Mouse (Mus musculus) spleen, adult 2 months (tissue): ENCODE measurements around the gene Clic3. TPM values are rescaled to one million over a fixed set of nuclear protein-coding genes. Genes with fewer than 3 reads are reported as not detected.

Experiments
- DNase-seq, 2 experiments: peaks; one replicate each; pipeline versions ENCODE4 v3.0.0 to v3.0.0-alpha.2; 2012 to 2021; ENCODE audit warnings: low spot score in 2 of 2, low read depth in 1 of 2
- H3K27ac ChIP-seq: fragments of 200-500 bp; 2 replicates; pipeline ENCODE4 v1.5.1; 2012; ENCODE audit warnings: low read length, inconsistent platforms; ENCODE audit not compliant: insufficient read depth
- H3K27me3 ChIP-seq: fragments of 200-500 bp; 2 replicates; pipeline ENCODE4 v1.6.1; 2012; ENCODE audit warnings: mild to moderate bottlenecking, moderate library complexity, low read length, inconsistent platforms; ENCODE audit not compliant: control insufficient read depth, insufficient read depth
- H3K36me3 ChIP-seq: fragments of 200-500 bp; 2 replicates; pipeline ENCODE4 v1.6.1; 2012; ENCODE audit warnings: mild to moderate bottlenecking, low read length, inconsistent platforms; ENCODE audit not compliant: control insufficient read depth, insufficient read depth
- H3K4me1 ChIP-seq: fragments of 200-500 bp; 2 replicates; pipeline ENCODE4 v1.6.1; 2011; ENCODE audit warnings: inconsistent platforms; ENCODE audit not compliant: control insufficient read depth, insufficient read depth, insufficient read length
- H3K4me3 ChIP-seq: fragments of 200-500 bp; 2 replicates; pipeline ENCODE4 v1.5.1; 2011; ENCODE audit warnings: mild to moderate bottlenecking, inconsistent platforms; ENCODE audit not compliant: insufficient read depth, insufficient read length; ENCODE audit errors: extremely low read depth
- CTCF ChIP-seq: fragments of 200-500 bp; IDR thresholded peaks from 2 replicates; pipeline ENCODE4 v1.5.1; 2011; ENCODE audit warnings: mild to moderate bottlenecking, inconsistent platforms; ENCODE audit not compliant: insufficient read depth, insufficient read length, insufficient replicate concordance; ENCODE audit errors: extremely low read depth
- POLR2A ChIP-seq: fragments of 200-500 bp; IDR thresholded peaks from 2 replicates; pipeline ENCODE4 v1.6.1; 2011; ENCODE audit warnings: low read depth, low read length, inconsistent platforms
- WGBS: fragments of 180-500 bp; shearing (Covaris S2); methylation state at CpG from one replicate; pipeline ENCODE4 v1.1.7; 2018; 5-methylcytosine and 5-hydroxymethylcytosine counted together
- polyA plus RNA-seq: library from polyadenylated mRNA; depleted of rRNA; stranded (reverse); fragments of >200 nt; gene quantifications from 2 replicates; pipeline ENCODE4 v1.2.3, GENCODE M21; 2012

The Clic3 gene
- polyA plus RNA-seq, 1 experiment: 2.5 TPM

- H3K36me3 ChIP-seq: peaks cover 34% of the 10 kb centered on the region
- TF ChIP-seq CTCF (no peak), POLR2A (no peak)
- 92% methylated on average over 14 of the region's 14 CpGs for WGBS
- DNase-seq: no peak
- no peak overlapping the region for H3K27ac ChIP-seq
- no peaks in the 10 kb centered on the region for H3K27me3 ChIP-seq
- no peaks in the 10 kb centered on the region for H3K4me1 ChIP-seq
- H3K4me3 ChIP-seq: no peak overlapping the region
These were observed 14.0 kb upstream of the Clic3 start for GRCm38 (mm10) chr2:25442682-25443081.

GRCm38 (mm10) chr2:25450853-25451647, 5.6 kb upstream of the Clic3 start:
- Histone ChIP-seq H3K27me3 (no peaks in the 10 kb centered on the region), H3K4me1 (no peaks in the 10 kb centered on the region), H3K4me3 (no peak overlapping the region), H3K27ac (no peak overlapping the region), H3K36me3 (peaks cover 11% of the 10 kb centered on the region)
- DNase-seq: no peak
- no peak for TF ChIP-seq CTCF
- 57% methylated on average over 8 of the region's 8 CpGs for WGBS

GRCm38 (mm10) chr2:25452951-25453350, 3.7 kb upstream of the Clic3 start:
- no peaks in the 10 kb centered on the region for H3K4me1 ChIP-seq
- WGBS: 85% methylated on average over 1 of the region's 1 CpGs
- H3K27ac ChIP-seq: no peak overlapping the region
- H3K4me3 ChIP-seq: no peak overlapping the region
- peaks cover under 1% of the 10 kb centered on the region; the same call in 1 of the 2 replicates for H3K36me3 ChIP-seq
- no peak for DNase-seq
- no peak for TF ChIP-seq CTCF
- no peak for TF ChIP-seq POLR2A
- H3K27me3 ChIP-seq: no peaks in the 10 kb centered on the region

- TF ChIP-seq CTCF: no peak
- no peak for TF ChIP-seq POLR2A
- no peak for DNase-seq
- H3K4me1 ChIP-seq: peaks cover 13% of the 10 kb centered on the region; the same call in 1 of the 2 replicates
- H3K4me3 ChIP-seq: no peak overlapping the region
- no peaks in the 10 kb centered on the region for H3K27me3 ChIP-seq
- WGBS: 86% methylated on average over 9 of the region's 9 CpGs
- no peak overlapping the region for H3K27ac ChIP-seq
- peaks cover 6% of the 10 kb centered on the region for H3K36me3 ChIP-seq
These were observed 621 bp downstream of the Clic3 start for GRCm38 (mm10) chr2:25457022-25457896.

- peaks cover 6% of the 10 kb centered on the region for H3K36me3 ChIP-seq
- no peaks in the 10 kb centered on the region for H3K27me3 ChIP-seq
- 82% methylated on average over 5 of the region's 5 CpGs for WGBS
- H3K4me1 ChIP-seq: peaks cover 13% of the 10 kb centered on the region; the same call in 1 of the 2 replicates
- TF ChIP-seq CTCF (no peak), POLR2A (no peak)
- no peak for DNase-seq
- no peak overlapping the region for H3K27ac ChIP-seq
- H3K4me3 ChIP-seq: no peak overlapping the region
These were observed 2.3 kb downstream of the Clic3 start for GRCm38 (mm10) chr2:25458911-25459310.

- Histone ChIP-seq H3K27me3 (no peaks in the 10 kb centered on the region), H3K4me3 (peak overlapping the region; percentile 87), H3K4me1 (peaks cover 20% of the 10 kb centered on the region; the same call in 1 of the 2 replicates), H3K27ac (peak overlapping the region; percentile 95), H3K36me3 (peaks cover 6% of the 10 kb centered on the region)
- TF ChIP-seq CTCF (no peak), POLR2A (no peak)
- no peak for DNase-seq
- WGBS: 32% methylated on average over 5 of the region's 5 CpGs
These were observed 3.5 kb downstream of the Clic3 start for GRCm38 (mm10) chr2:25460135-25460534.
